Mouse (Mus musculus): Measurements from ENCODE around the gene Spag9.

Gene Spag9

GRCm38 (mm10) chr11:94159066-94159880, 163.4 kb downstream of the Spag9 start:
- peak; percentile 67 to 87 for DNase-seq

DNA sequence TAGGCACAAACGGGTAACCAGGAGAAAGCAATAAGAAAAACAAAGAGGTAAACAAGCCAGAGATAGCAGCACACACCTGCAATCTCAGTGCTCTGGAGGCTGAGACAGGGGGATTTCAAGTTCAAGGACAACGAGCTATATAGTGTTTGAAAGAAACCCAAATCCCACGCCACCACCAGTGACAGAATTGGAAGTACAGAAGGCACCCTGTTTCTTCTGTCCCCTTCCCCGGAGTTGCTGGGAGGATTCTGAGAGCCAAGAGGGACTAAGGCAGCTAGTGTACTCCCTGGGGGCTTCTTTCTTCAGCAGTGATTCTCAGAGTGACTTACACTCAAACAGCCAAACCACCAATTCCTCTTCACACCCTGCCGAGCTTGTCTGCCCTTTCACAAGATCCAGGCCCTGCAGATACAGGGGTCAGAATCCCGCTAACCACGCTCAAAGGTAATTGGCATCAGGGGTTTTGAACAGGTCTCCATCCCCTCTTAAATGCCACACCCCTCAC, 164.1 kb downstream of the Spag9 start:
- DNase-seq: no peak

DNA sequence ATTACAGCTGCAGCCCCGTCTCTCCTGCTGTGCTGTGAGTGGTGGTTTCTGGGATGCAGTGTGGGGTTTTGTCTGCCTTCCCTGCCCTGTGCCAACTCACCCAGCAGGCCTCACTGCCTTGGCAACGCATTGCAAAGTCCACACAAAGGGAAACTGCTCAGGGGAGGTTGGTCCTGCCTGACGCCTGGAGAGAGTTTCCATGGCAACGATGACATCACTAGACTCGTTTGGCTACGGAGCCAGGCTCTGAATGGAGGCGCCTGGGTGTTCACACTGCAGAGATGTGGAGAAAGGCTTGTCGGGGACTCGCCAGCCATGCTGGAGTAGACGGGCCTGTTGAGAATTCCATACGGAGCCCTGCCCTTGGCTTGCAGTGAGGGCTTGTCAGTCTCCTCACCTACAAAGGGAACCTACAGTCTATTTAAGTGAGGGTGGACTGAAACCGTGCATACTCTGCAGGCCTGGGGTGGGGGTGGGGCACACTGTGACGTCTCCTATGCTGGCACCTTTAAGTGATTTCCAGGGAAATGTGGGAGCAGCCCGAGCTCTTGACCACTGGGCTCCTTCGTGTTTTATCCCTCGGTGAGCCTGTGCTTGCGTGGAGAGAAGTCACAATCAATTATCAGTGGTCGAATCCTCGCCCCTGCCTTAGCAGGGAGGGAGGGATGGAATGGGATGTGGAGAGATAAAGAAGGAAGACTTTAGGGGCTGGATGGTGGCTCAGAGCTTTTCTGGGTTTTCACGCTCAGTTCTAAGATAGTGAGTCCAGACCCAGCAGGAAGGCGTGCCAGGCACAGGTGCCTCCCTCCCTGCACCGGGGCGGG, 164.8 kb downstream of the Spag9 start:
- peak; percentile 91 to 97 for DNase-seq

GRCm38 (mm10) chr11:94161267-94161646, 165.4 kb downstream of the Spag9 start:
- peak; percentile 86 to 94 for DNase-seq

DNA sequence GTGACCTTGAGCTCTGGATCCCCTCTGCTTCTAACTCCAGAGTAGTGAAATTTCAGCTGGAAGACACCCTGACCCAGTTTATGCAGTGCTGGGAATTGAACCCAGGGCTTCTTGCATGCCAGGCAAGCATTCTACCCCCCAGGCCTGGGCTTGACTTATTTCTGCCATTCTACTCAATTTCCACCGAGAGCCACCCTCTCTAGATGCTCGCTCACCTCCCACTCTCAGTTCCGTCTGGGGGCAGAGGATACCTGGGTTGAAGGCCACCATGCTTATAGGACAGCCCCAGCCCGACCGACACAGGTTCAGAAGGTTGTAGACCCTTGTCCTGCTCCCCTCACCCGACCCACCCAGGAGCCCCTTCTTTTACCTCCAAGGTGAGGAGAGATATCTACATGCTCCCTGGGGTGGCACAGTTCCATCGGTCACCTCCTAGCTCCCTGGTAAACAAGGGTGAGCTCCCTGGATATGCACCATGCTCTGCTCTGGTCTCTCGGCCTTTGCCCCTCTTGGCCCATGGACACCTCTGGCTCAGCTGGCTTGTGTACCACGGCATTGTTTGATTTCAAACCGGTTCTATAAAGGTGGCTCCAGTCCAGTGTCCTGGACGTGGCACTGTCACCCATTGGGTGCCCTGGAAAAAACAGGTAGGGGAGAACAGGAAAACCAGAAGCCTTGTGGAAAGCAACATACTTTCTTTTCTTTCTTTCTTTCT, 166.1 kb downstream of the Spag9 start:
- DNase-seq: peak; percentile 69 to 91

GRCm38 (mm10) chr11:94163005-94163767, 167.3 kb downstream of the Spag9 start:
- peak in 1 of 2 experiments; percentile 59 for DNase-seq

DNA sequence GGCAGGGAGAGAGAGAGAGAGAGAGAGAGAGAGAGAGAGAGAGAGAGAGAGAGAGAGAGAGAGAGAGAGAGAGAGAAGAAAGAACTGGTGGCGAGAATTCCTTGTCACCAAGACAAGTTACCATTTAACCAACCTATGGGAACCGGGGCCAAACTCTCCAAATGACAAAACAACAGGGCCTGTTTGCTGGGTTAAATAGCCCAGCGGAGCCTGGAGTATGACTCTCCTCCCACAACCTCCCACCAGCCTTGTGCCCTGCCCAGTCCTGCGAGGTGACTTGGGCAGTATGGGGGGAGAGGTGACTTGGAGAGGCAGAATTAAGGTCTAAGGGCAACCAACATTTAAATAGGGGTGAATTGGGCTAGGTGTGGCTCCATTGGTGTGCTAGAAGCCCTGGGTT, 169.9 kb downstream of the Spag9 start:
- DNase-seq: peak; percentile 70 to 85

DNA sequence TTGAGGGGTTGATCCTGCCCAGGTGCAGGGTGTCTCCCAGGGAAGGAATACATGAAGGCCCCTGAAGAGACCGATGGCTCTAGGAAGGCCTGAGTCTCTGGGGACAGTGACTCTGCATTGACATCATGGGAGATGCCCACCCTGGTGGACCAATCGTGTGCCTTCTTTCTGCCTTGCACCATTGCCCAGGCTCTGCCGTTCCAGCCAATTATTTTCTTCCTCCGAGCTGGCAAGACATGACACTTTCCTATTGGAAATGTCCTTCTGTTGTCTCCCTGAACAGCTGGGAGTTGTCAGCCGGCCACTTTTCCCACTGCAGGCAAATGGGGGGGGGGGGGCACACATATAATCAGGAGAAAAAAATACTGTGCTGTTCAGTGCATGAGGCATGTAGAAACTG, 172.3 kb downstream of the Spag9 start:
- peak in 1 of 2 experiments; percentile 35 for DNase-seq

DNA sequence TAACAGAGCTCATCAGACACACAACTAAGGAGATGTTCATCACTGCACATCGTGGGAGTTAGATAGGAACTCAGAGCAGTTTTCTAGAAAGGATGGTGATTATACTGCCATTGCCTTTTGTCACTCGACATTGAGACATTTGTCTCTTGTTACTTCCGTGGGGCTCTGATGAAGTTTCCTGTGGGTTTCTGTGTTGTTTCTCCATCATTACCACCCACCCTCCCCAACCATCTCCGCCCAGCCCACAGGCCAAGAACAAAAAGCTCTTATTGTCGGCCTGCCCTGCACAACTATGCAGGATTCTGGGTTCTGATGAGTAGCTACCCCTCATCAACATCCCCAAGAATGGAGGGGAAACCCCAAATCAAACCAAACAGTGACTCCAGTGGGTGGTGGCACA, 173.7 kb downstream of the Spag9 start:
- no peak for DNase-seq

DNA sequence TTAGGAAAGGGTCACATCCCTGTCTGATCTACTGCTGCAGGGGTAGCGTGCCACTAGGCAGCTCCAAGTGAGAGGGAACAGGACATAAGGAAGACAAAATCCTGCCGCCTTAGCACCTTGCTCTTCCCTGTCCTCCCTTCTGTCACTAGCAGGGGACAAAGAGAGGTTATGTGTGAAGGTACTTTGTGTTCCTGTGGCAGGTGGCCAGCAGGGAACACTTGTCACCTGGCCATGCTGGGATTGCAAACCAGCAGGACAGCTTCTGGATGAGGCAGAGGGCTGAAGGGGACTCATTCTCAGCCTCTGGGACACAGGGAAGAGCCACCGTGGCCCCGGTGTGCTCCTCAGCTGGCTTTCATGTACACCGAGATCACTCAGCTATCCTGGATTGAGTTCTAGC, 175.8 kb downstream of the Spag9 start:
- peak in 1 of 2 experiments; percentile 78 for DNase-seq

- DNase-seq: peak; percentile 59 to 82
Observed at GRCm38 (mm10) chr11:94172186-94172585, 176.3 kb downstream of the Spag9 start.

- DNase-seq: no peak
Observed at GRCm38 (mm10) chr11:94173726-94174146, 177.8 kb downstream of the Spag9 start.

DNA sequence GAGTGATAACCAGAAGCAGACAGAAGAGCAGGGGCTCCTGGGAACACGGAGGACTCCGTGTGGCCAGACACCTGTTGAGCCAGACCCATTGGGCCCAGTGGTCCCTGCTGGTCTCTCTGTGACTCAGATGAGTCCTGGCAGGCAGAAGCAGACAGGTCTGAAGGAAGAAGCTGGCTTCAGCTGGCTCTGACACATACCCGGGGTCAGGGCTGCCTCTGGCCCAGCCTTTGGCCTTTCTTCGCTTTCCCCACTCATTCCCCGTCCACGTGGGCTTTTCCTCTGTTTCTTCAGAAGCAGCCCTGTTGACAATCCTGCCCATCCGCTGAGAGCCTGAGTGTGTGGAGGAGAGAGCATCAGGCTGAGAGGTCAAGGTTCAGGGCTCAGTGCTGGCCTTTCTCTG, 179.4 kb downstream of the Spag9 start:
- no peak for DNase-seq

Measured in kidney, postnatal 25 days (tissue).